Mouse (Mus musculus) kidney, postnatal 14 days (tissue): Measurements from ENCODE around the gene Dact3.
A peak's percentile ranks its signal among the peaks of the same experiment; 100 is the strongest.

Experiments
- DNase-seq: peaks from one replicate; pipeline ENCODE4 v3.0.0; 2022; ENCODE audit warnings: mixed read lengths

The Dact3 gene

GRCm38 (mm10) chr7:16875310-16875325 is at the start of gene Dact3:
Dact3 (plus strand) TSS chr7:16875317.
- no peak for DNase-seq

- no peak for DNase-seq
Observed at GRCm38 (mm10) chr7:16825785-16826184, 49.3 kb upstream of the Dact3 start.

- no peak for DNase-seq
Observed at GRCm38 (mm10) chr7:16826571-16826970, 48.5 kb upstream of the Dact3 start.

GRCm38 (mm10) chr7:16827274-16827673 is 47.8 kb upstream of the Dact3 start:
- DNase-seq, result no peak

GRCm38 (mm10) chr7:16830449-16830848 is 44.7 kb upstream of the Dact3 start:
- peak; percentile 52 for DNase-seq

GRCm38 (mm10) chr7:16837916-16838803 is 37.0 kb upstream of the Dact3 start:
- no peak for DNase-seq

- no peak for DNase-seq
Observed at GRCm38 (mm10) chr7:16838804-16839426, 36.2 kb upstream of the Dact3 start.

GRCm38 (mm10) chr7:16839427-16840108 is 35.5 kb upstream of the Dact3 start:
- DNase-seq, result no peak

GRCm38 (mm10) chr7:16840109-16840491 is 35.0 kb upstream of the Dact3 start:
- no peak for DNase-seq

GRCm38 (mm10) chr7:16841078-16841477 is 34.0 kb upstream of the Dact3 start:
- no peak for DNase-seq

GRCm38 (mm10) chr7:16841561-16842560 is 33.3 kb upstream of the Dact3 start:
- no peak for DNase-seq

GRCm38 (mm10) chr7:16842645-16843063 is 32.5 kb upstream of the Dact3 start, which contains the start of gene Prkd2:
Prkd2 (plus strand) TSS chr7:16842902.
- peak; percentile 96 for DNase-seq

GRCm38 (mm10) chr7:16843441-16844171 is 31.5 kb upstream of the Dact3 start:
- peak; percentile 43 for DNase-seq

GRCm38 (mm10) chr7:16844696-16845071 is 30.4 kb upstream of the Dact3 start:
- peak; percentile 24 for DNase-seq

- DNase-seq, result peak; percentile 71
Observed at GRCm38 (mm10) chr7:16845072-16845819, 29.9 kb upstream of the Dact3 start.

- DNase-seq, result no peak
Observed at GRCm38 (mm10) chr7:16845820-16846167, 29.3 kb upstream of the Dact3 start.

- DNase-seq, result no peak
Observed at GRCm38 (mm10) chr7:16846775-16847174, 28.3 kb upstream of the Dact3 start.

- DNase-seq, result no peak
Observed at GRCm38 (mm10) chr7:16847507-16847906, 27.6 kb upstream of the Dact3 start.

GRCm38 (mm10) chr7:16848579-16848978 is 26.5 kb upstream of the Dact3 start:
- peak; percentile 57 for DNase-seq

- no peak for DNase-seq
Observed at GRCm38 (mm10) chr7:16851636-16852035, 23.5 kb upstream of the Dact3 start.

GRCm38 (mm10) chr7:16853302-16853831 is 21.8 kb upstream of the Dact3 start:
- peak; percentile 29 for DNase-seq
